Mouse (Mus musculus) liver (tissue): Measurements from ENCODE around the gene Golgb1.

ENCODE experiments used
- DNase-seq: peaks from one replicate; pipeline ENCODE4 v3.0.0-alpha.2; 2020; ENCODE audit warnings: mixed read lengths

The Golgb1 gene

GRCm38 (mm10) chr16:36920410-36920809 lies 45.5 kb downstream of the Golgb1 start:
- no peak for DNase-seq

GRCm38 (mm10) chr16:36921067-36921613 lies 46.2 kb downstream of the Golgb1 start:
- DNase-seq, result no peak

GRCm38 (mm10) chr16:36921980-36922379 lies 47.0 kb downstream of the Golgb1 start:
- DNase-seq, result no peak

GRCm38 (mm10) chr16:36924312-36924711 lies 49.4 kb downstream of the Golgb1 start:
- no peak for DNase-seq

GRCm38 (mm10) chr16:36925351-36925750 lies 50.4 kb downstream of the Golgb1 start:
- no peak for DNase-seq

- no peak for DNase-seq
Observed at GRCm38 (mm10) chr16:36925797-36926196, 50.9 kb downstream of the Golgb1 start.

GRCm38 (mm10) chr16:36926514-36927447 lies 51.8 kb downstream of the Golgb1 start:
- DNase-seq, result no peak

GRCm38 (mm10) chr16:36927495-36928105 lies 52.7 kb downstream of the Golgb1 start:
- no peak for DNase-seq

- DNase-seq, result no peak
Observed at GRCm38 (mm10) chr16:36928106-36928500, 53.2 kb downstream of the Golgb1 start.

- DNase-seq, result no peak
Observed at GRCm38 (mm10) chr16:36929216-36929615, 54.3 kb downstream of the Golgb1 start.

- DNase-seq, result no peak
Observed at GRCm38 (mm10) chr16:36930231-36931136, 55.5 kb downstream of the Golgb1 start.

- DNase-seq, result no peak
Observed at GRCm38 (mm10) chr16:36931381-36931780, 56.4 kb downstream of the Golgb1 start.

- no peak for DNase-seq
Observed at GRCm38 (mm10) chr16:36931976-36932375, 57.0 kb downstream of the Golgb1 start.

- DNase-seq, result no peak
Observed at GRCm38 (mm10) chr16:36932546-36932945, 57.6 kb downstream of the Golgb1 start.

- no peak for DNase-seq
Observed at GRCm38 (mm10) chr16:36934131-36934840, 59.3 kb downstream of the Golgb1 start.

- peak; percentile 47 for DNase-seq
Observed at GRCm38 (mm10) chr16:36934841-36935620, 60.1 kb downstream of the Golgb1 start, which contains the start of gene Hcls1. Gene Hcls1, plus strand, starts transcription at chr16:36934983.

GRCm38 (mm10) chr16:36935814-36936213 lies 60.9 kb downstream of the Golgb1 start:
- no peak for DNase-seq

GRCm38 (mm10) chr16:36941137-36941727 lies 66.3 kb downstream of the Golgb1 start:
- no peak for DNase-seq

GRCm38 (mm10) chr16:36941895-36942294 lies 67.0 kb downstream of the Golgb1 start:
- no peak for DNase-seq

- DNase-seq, result no peak
Observed at GRCm38 (mm10) chr16:36943591-36943990, 68.7 kb downstream of the Golgb1 start.
